Mouse (Mus musculus) lung, embryonic 16.5 days (tissue): ENCODE measurements around the gene Mthfr. TPM values are rescaled to one million over a fixed set of nuclear protein-coding genes. Genes with fewer than 3 reads are reported as not detected.

Experiments used
- ATAC-seq: fragments of 200-750 bp; cut with Nextera tagmentation; 2 replicates; pipeline ENCODE4 v1.8.0; 2017; ENCODE audit warnings: low read depth, mild to moderate bottlenecking, moderate library complexity
- H3K27ac ChIP-seq: fragments of 300-500 bp; sonication (generic); 2 replicates; pipeline ENCODE4 v1.5.1; 2014; ENCODE audit warnings: mild to moderate bottlenecking, control low read depth, low read length
- H3K27me3 ChIP-seq: fragments of 300-500 bp; sonication (generic); 2 replicates; pipeline ENCODE4 v1.6.1; 2014; ENCODE audit warnings: low read depth, low read length, mixed read lengths; ENCODE audit not compliant: control insufficient read depth, insufficient read depth
- H3K36me3 ChIP-seq: fragments of 300-500 bp; sonication (generic); 2 replicates; pipeline ENCODE4 v1.6.1; 2014; ENCODE audit warnings: low read length; ENCODE audit not compliant: control insufficient read depth, insufficient read depth
- H3K4me1 ChIP-seq: fragments of 300-500 bp; sonication (generic); replicated peaks from 2 replicates; pipeline ENCODE4 v1.6.1; 2014; ENCODE audit warnings: low read length, mixed read lengths; ENCODE audit not compliant: control insufficient read depth, insufficient read depth
- H3K4me2 ChIP-seq: fragments of 300-500 bp; sonication (generic); 2 replicates; pipeline ENCODE4 v1.6.1; 2014; ENCODE audit warnings: low read depth, low read length, control low read depth
- H3K4me3 ChIP-seq: fragments of 300-500 bp; sonication (generic); 2 replicates; pipeline ENCODE4 v1.5.1; 2014; ENCODE audit warnings: mild to moderate bottlenecking, low read length, control low read depth
- H3K9ac ChIP-seq: fragments of 300-500 bp; sonication (generic); 2 replicates; pipeline ENCODE4 v1.6.1; 2014; ENCODE audit warnings: low read length, control low read depth
- H3K9me3 ChIP-seq: fragments of 300-500 bp; sonication (generic); 2 replicates; pipeline ENCODE4 v1.6.1; 2016; ENCODE audit warnings: low read length; ENCODE audit not compliant: control insufficient read depth
- WGBS: fragments of 180-500 bp; shearing (Covaris S2); extraction: QIAGEN DNeasy Blood & Tissue Kit; methylation state at CpG from one replicate; pipeline ENCODE4 v1.1.7; 2014; 5-methylcytosine and 5-hydroxymethylcytosine counted together
- polyA plus RNA-seq: library from polyadenylated mRNA; unstranded; fragments of >200 nt; fragmentation: Nextera tagmentation; extraction: Ambion mirVana; gene quantifications from 2 replicates; pipeline ENCODE4 v1.2.1, GENCODE M21; 2015

The Mthfr gene
- polyA plus RNA-seq, 1 experiment from 2014 or later = 21.3 TPM

- no peak overlapping the region for H3K27ac ChIP-seq
- H3K4me3 ChIP-seq = no peak overlapping the region
- 0 out of 2 replicates have a peak, but pooled peaks cover 2% of the 10 kb centered on the region for H3K4me1 ChIP-seq
- no peaks in the 10 kb centered on the region for H3K9me3 ChIP-seq
- no peak overlapping the region for H3K9ac ChIP-seq
- H3K27me3 ChIP-seq = no peaks in the 10 kb centered on the region
- no peak for ATAC-seq
- no peak overlapping the region for H3K4me2 ChIP-seq
- H3K36me3 ChIP-seq = no peaks in the 10 kb centered on the region
- WGBS = 49% methylated on average over 5 of the region's 5 CpGs
Observed at GRCm38 (mm10) chr4:148071508-148071907, 32.6 kb downstream of the Mthfr start.

GRCm38 (mm10) chr4:148074521-148075189 is 35.8 kb downstream of the Mthfr start:
- Histone ChIP-seq H3K36me3 (no peaks in the 10 kb centered on the region), H3K4me1 (0 out of 2 replicates have a peak, but pooled peaks cover 2% of the 10 kb centered on the region), H3K27ac (no peak overlapping the region; the same call in 1 of the 2 replicates), H3K4me3 (peak overlapping the region; percentile 45), H3K9ac (no peak overlapping the region; the same call in 1 of the 2 replicates), H3K4me2 (peak overlapping the region; percentile 65), H3K9me3 (no peaks in the 10 kb centered on the region), H3K27me3 (no peaks in the 10 kb centered on the region)
- ATAC-seq = peak; percentile 13; the same call in 1 of the 2 replicates
- 32% methylated on average over 17 of the region's 17 CpGs for WGBS

- H3K9ac ChIP-seq = peak overlapping the region; percentile 52
- H3K4me1 ChIP-seq = 0 out of 2 replicates have a peak, but pooled peaks cover 2% of the 10 kb centered on the region
- no peaks in the 10 kb centered on the region for H3K27me3 ChIP-seq
- H3K9me3 ChIP-seq = no peaks in the 10 kb centered on the region
- no peak overlapping the region; the same call in 1 of the 2 replicates for H3K27ac ChIP-seq
- peak; percentile 59 for ATAC-seq
- peak overlapping the region; percentile 45 for H3K4me3 ChIP-seq
- H3K4me2 ChIP-seq = peak overlapping the region; percentile 65
- 35% methylated on average over 21 of the region's 21 CpGs for WGBS
- H3K36me3 ChIP-seq = no peaks in the 10 kb centered on the region
Observed at GRCm38 (mm10) chr4:148075259-148075658, 36.4 kb downstream of the Mthfr start.

GRCm38 (mm10) chr4:148075881-148076280 is 37.0 kb downstream of the Mthfr start:
- no peak overlapping the region for H3K4me3 ChIP-seq
- no peak for ATAC-seq
- H3K9me3 ChIP-seq = no peaks in the 10 kb centered on the region
- H3K36me3 ChIP-seq = peaks cover 2% of the 10 kb centered on the region; the same call in 1 of the 2 replicates
- H3K27ac ChIP-seq = no peak overlapping the region
- WGBS = 88% methylated on average over 6 of the region's 6 CpGs
- H3K27me3 ChIP-seq = no peaks in the 10 kb centered on the region
- no peak overlapping the region for H3K9ac ChIP-seq
- no peak overlapping the region for H3K4me2 ChIP-seq
- 0 out of 2 replicates have a peak, but pooled peaks cover 2% of the 10 kb centered on the region for H3K4me1 ChIP-seq

GRCm38 (mm10) chr4:148079212-148079611 is 40.3 kb downstream of the Mthfr start:
- Histone ChIP-seq H3K27ac (no peak overlapping the region), H3K27me3 (no peaks in the 10 kb centered on the region), H3K4me3 (no peak overlapping the region), H3K9me3 (no peaks in the 10 kb centered on the region), H3K9ac (no peak overlapping the region), H3K4me2 (no peak overlapping the region), H3K4me1 (peaks cover 11% of the 10 kb centered on the region), H3K36me3 (peaks cover 2% of the 10 kb centered on the region)
- no peak for ATAC-seq
- WGBS = 45% methylated on average over 6 of the region's 6 CpGs

GRCm38 (mm10) chr4:148079944-148080596 is 41.2 kb downstream of the Mthfr start:
- Histone ChIP-seq H3K27ac (no peak overlapping the region), H3K27me3 (no peaks in the 10 kb centered on the region), H3K9me3 (no peaks in the 10 kb centered on the region), H3K4me2 (no peak overlapping the region), H3K36me3 (peaks cover 2% of the 10 kb centered on the region), H3K9ac (no peak overlapping the region), H3K4me1 (peaks cover 15% of the 10 kb centered on the region), H3K4me3 (no peak overlapping the region)
- ATAC-seq = no peak
- 81% methylated on average over 8 of the region's 8 CpGs for WGBS

- whole genome bisulfite sequencing = 83% methylated on average over 1 of the region's 1 CpGs
- H3K4me1 ChIP-seq = peaks cover 13% of the 10 kb centered on the region
- ATAC-seq = no peak
Observed at GRCm38 (mm10) chr4:148080597-148080973, 41.7 kb downstream of the Mthfr start.

GRCm38 (mm10) chr4:148081201-148081600 is 42.3 kb downstream of the Mthfr start:
- no peak overlapping the region for H3K9ac ChIP-seq
- no peaks in the 10 kb centered on the region for H3K9me3 ChIP-seq
- H3K27ac ChIP-seq = no peak overlapping the region
- H3K36me3 ChIP-seq = peaks cover 2% of the 10 kb centered on the region
- peaks cover 13% of the 10 kb centered on the region for H3K4me1 ChIP-seq
- no peaks in the 10 kb centered on the region for H3K27me3 ChIP-seq
- no peak overlapping the region for H3K4me3 ChIP-seq
- WGBS = 88% methylated on average over 10 of the region's 10 CpGs
- H3K4me2 ChIP-seq = no peak overlapping the region
- ATAC-seq = no peak

More at GRCm38 (mm10) chr4:148080597-148080973, 41.7 kb downstream of the Mthfr start:
- Histone ChIP-seq H3K4me2 (no peak overlapping the region), H3K9me3 (no peaks in the 10 kb centered on the region), H3K9ac (no peak overlapping the region), H3K27ac (no peak overlapping the region), H3K4me3 (no peak overlapping the region), H3K27me3 (no peaks in the 10 kb centered on the region), H3K36me3 (peaks cover 2% of the 10 kb centered on the region)

- 42% methylated on average over 12 of the region's 12 CpGs for WGBS
- Histone ChIP-seq H3K36me3 (peaks cover 2% of the 10 kb centered on the region), H3K4me1 (peaks cover 18% of the 10 kb centered on the region), H3K9ac (no peak overlapping the region), H3K4me2 (no peak overlapping the region), H3K4me3 (no peak overlapping the region), H3K27ac (no peak overlapping the region), H3K27me3 (no peaks in the 10 kb centered on the region), H3K9me3 (no peaks in the 10 kb centered on the region)
- ATAC-seq = peak; percentile 29; the same call in 1 of the 2 replicates
Observed at GRCm38 (mm10) chr4:148082257-148083044, 43.6 kb downstream of the Mthfr start.
